Mouse (Mus musculus) right cerebral cortex, postnatal 14 days (tissue): ENCODE data around the gene Agbl2.
"Not testable (repeated sequence)": the region's sequence is repeated elsewhere in the genome, so short reads cannot be mapped to it uniquely, and the experiment has no call there.

Source experiments
- DNase-seq: peaks from one replicate; pipeline ENCODE4 v3.0.0; 2022

Agbl2 gene

GRCm38 (mm10) chr2:90818710-90819109, 36.2 kb downstream of the Agbl2 start:
- no peak for DNase-seq

GRCm38 (mm10) chr2:90820894-90821293, 38.4 kb downstream of the Agbl2 start:
- DNase-seq: no peak

- DNase-seq: no peak
Measured at GRCm38 (mm10) chr2:90822978-90823377, 40.5 kb downstream of the Agbl2 start.

DNA sequence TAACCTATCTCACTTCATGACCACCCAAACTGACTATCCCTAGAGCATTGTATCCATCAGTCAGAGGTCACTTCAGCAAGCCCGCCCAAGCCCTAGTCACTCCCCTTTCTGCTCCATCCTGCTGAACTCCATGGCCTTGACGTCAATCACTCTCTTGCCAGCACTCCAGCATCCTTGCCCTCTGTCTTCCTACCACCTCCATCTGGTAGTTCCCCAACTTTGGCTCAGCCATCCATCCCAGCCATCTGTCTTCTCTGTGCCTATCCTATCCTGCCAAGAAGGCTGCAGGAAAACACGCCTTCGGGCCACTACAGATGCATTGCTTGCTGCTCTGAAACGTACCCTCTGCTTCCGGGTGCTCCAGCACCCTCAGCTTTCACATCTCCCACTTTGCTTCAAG, 41.3 kb downstream of the Agbl2 start:
- DNase-seq: no peak

- not testable (repeated sequence) for DNase-seq
Measured at GRCm38 (mm10) chr2:90824528-90824927, 42.0 kb downstream of the Agbl2 start.

DNA sequence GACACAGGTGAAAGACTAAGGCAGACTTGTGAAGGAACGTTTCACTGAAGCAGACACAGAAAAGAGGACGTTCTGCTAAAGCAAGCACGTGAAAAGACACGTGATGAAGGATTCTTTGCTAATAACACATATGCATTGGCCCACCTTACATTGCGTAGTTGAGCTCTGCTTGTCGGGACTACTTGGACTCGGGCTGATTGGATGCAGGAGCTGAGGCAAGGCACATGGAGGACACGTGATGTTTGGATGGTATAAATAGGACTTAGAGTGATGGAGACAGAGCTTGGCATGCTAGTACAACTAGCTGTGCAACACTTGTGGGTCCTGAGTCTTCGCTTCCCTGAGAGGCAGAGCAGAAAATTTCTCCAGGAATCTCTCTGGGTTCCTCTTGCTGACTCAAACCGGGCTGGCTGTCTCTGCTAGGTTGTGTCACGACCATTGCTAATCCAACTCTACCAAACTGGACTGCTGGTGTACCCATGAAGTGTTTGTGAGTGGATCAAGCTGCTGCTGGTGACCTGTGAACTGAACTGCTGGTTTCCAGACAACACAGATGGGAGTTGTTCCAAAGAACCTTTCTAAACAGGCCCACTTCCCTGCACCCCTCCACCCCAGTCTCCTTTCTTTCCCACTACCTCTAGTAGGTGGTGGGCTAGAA, 43.1 kb downstream of the Agbl2 start:
- DNase-seq: no peak

- no peak for DNase-seq
Measured at GRCm38 (mm10) chr2:90828739-90829138, 46.2 kb downstream of the Agbl2 start.

DNA sequence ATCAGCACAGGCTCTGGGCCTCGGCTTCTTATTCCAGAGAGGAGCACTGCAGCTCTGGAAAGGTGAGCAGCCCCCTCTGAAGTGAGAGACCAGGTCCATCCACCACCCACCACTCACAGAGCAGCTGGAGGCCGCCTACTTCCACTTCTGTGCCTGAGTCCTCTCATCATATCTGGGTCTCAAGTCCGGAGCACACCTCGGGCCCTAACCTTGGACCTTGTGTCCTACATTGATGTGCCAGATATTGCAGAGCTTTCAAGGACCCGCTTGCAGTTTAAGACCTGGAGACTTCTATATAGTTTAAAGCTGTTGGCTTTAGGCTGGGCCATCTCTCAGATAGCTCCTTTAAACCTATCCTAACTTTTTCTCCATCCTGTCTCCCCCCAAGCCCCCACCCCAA, 51.0 kb downstream of the Agbl2 start:
- DNase-seq: no peak

DNA sequence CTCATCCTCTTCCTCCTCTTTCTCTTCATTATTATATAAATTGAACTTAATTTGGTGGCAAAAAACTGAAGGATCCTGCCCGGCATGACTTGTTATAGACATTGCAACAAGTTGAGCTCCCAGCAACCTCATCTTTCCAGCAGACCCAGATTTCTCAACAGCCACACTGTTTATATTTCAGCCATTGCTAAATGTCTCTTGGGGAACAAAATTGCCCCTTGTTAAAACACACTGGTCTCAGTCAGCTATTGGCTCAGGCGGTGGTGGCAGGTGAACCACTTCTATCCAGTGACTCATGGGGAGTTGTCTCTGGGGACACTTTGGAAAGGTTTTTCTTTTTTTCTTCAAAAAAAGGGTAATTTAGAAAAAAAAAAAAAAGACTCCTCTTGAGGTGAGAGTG, 56.1 kb downstream of the Agbl2 start:
- DNase-seq: no peak

DNA sequence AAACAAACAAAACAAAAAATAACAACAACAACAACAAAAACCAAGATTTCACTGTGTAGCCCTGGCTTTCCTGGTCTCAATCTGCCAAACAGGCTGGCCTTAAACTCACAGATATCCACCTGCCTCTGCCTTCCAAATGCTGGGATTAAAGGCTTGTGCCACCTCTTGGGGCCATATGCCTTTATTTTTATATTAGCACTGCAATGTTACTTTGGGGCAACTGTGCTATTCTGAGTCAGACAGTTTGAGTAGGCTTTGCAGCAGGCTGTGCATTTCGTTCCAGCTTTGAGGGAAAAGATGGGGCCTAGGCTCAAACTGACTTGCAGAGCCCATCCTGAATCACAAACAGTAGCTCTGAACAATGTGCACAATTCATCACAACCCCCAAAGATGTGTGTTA, 61.1 kb downstream of the Agbl2 start:
- DNase-seq: no peak

DNA sequence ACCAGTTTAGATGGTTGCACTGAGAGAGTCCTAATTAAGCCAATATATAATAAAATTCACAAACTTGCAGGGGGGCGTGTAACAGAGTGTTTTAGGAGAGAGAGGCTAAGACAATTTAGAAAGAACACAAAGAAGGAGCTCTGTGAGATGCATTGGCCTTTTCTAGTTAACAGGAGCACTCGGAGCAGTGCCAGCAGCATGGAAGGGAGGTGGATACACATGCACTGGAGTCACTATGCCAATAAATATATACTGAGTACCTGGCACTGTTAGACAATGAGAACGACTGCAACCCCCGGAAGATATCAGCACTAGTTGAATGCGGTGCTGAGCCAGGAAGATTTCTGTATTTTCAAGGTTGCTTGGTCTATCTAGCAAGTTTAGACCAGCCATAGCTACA, 61.7 kb downstream of the Agbl2 start:
- no peak for DNase-seq

GRCm38 (mm10) chr2:90845234-90845633, 62.7 kb downstream of the Agbl2 start:
- DNase-seq: no peak

DNA sequence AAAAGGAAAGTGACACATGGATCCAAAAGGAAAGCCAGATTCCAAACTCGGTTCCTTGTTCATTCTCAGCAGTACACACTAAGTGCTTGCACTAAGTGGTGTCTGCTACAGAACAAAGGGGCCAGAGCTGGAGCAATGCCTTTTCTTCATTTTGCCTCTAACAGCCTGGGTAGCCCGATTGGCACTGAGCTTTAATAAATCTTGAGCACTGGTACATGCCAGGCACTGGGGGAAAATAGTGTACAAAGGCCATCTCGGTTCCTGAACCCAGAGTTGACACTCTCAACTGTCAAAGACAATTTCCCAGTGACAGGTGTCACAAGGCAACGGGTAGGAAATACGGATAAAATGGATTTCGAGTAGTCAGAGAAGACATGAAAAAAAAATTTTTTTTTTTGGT, 63.6 kb downstream of the Agbl2 start:
- DNase-seq: no peak

GRCm38 (mm10) chr2:90846597-90846954, 64.0 kb downstream of the Agbl2 start:
- DNase-seq: peak; percentile 12

DNA sequence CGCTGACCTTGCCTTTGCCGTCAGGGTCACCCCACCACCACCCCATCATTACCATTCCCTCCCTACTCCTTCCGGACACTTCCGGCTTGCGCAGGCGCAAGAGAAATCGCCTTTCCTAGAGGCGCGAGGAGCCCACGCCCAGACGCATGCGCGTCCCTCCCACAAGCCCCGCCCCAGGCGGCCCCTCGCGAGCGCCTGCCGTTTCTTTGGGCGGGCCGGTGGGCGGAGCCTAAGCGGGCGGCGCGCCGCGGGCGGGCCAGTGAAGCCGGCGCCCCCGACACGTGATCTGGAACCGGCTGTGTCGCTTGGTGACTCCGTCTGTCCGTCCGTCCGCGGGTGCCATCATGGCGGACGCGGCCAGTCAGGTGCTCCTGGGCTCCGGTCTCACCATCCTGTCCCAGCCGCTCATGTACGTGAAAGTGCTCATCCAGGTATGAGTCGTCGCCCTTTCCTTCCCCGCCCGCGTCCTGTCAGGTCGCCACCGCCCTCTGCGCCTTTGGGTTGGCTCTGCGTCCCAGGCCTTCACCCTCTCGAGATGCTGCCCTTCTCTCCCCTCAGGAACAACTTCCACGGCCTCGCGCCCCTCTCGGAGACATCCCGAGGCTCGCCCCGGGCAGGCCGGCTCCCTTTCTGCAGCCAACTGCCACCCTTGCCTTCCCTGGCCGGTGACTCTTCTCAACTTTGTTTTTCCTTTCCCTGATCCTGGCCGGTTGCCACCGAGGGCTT, 64.6 kb downstream of the Agbl2 start, which contains the start of gene Mtch2:
Gene Mtch2 (plus strand): TSS at position 201 of the 726 bp plus-strand sequence.
- peak; percentile 98 for DNase-seq

DNA sequence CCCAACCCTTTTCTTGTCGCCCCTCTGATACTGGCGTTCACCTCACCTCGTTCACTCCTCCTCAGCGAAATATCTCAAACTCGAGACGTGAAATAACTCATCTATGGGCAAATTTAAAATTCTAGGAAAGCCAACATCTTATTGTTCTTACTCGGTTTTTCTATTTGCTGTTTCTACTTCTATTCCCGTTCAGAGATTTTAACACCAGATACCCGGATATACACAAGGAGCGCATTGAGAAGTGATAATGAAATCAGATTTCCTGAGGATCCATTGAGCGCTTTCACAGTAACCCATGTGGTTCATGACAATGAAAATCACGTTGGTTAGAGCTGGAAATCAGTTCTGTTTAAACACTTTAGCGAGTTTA, 65.1 kb downstream of the Agbl2 start:
- DNase-seq: no peak

DNA sequence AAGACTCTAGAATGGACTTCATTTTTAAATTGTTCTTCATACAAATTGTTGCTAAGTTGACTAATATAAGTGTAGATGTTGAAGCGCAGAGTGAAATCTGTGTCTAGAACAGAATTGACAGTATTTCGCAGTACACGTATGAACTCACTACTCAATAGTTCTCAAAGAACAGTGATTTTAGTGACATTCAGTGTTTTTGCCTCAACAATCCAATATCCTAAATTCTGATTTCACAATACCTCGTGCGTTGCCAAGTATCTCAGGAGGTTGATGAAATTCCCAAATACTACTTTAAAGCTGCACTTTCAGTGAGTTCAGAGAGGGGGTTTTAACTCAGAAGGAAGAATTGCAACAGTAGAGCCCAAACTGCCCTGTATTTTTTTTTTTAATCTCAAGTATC, 65.8 kb downstream of the Agbl2 start:
- DNase-seq: no peak

GRCm38 (mm10) chr2:90850401-90850800, 67.9 kb downstream of the Agbl2 start:
- DNase-seq: no peak

- DNase-seq: no peak
Measured at GRCm38 (mm10) chr2:90861486-90861885, 79.0 kb downstream of the Agbl2 start.

- DNase-seq: no peak
Measured at GRCm38 (mm10) chr2:90864184-90864583, 81.7 kb downstream of the Agbl2 start.

- peak; percentile 89 for DNase-seq
Measured at GRCm38 (mm10) chr2:90866524-90866923, 84.0 kb downstream of the Agbl2 start.

- DNase-seq: peak; percentile 35
Measured at GRCm38 (mm10) chr2:90870136-90870601, 87.6 kb downstream of the Agbl2 start.

- DNase-seq: no peak
Measured at GRCm38 (mm10) chr2:90871180-90871961, 88.8 kb downstream of the Agbl2 start.

GRCm38 (mm10) chr2:90874025-90874424, 91.5 kb downstream of the Agbl2 start:
- no peak for DNase-seq
